Mouse (Mus musculus) liver, embryonic 14.5 days (tissue): Measurements from ENCODE around the gene Adgrl3. TPM values are rescaled to one million over a fixed set of nuclear protein-coding genes. Genes with fewer than 3 reads are reported as not detected.

Experiments used
- ATAC-seq: fragments of 200-750 bp; cut with Nextera tagmentation; 2 replicates; pipeline ENCODE4 v1.8.0; 2017; ENCODE audit warnings: moderate number of reproducible peaks, mild to moderate bottlenecking, moderate library complexity; ENCODE audit not compliant: insufficient read depth
- DNase-seq, 3 experiments: peaks; one replicate each; pipeline ENCODE4 v3.0.0-alpha.2; 2012 to 2013; ENCODE audit warnings: low read depth in 3 of 3, low spot score in 3 of 3
- H3K27ac ChIP-seq: fragments of 300-500 bp; sonication (generic); 2 replicates; pipeline ENCODE4 v1.5.1; 2014; ENCODE audit warnings: moderate library complexity, mild to moderate bottlenecking, control low read depth, inconsistent platforms
- H3K27me3 ChIP-seq: fragments of 300-500 bp; sonication (generic); 2 replicates; pipeline ENCODE4 v1.6.1; 2014; ENCODE audit warnings: mild to moderate bottlenecking, low read length, moderate library complexity; ENCODE audit not compliant: control insufficient read depth, insufficient read depth
- H3K36me3 ChIP-seq: fragments of 300-500 bp; sonication (generic); replicated peaks from 2 replicates; pipeline ENCODE4 v1.6.1; 2014; ENCODE audit warnings: low read depth; ENCODE audit not compliant: control insufficient read depth, insufficient read depth
- H3K4me1 ChIP-seq, 2 experiments: fragments of 200-500 bp in 1 of 2; fragments of 300-500 bp in 1 of 2; sonication (generic) in 1 of 2; replicated peaks; 2 replicates each; pipeline ENCODE4 v1.6.1; 2012 to 2014; ENCODE audit warnings: antibody characterized with exemption in 1 of 2, inconsistent platforms in 1 of 2, low read length in 1 of 2; ENCODE audit not compliant: control insufficient read depth in 2 of 2, insufficient read depth in 2 of 2
- H3K4me2 ChIP-seq: fragments of 300-500 bp; sonication (generic); 2 replicates; pipeline ENCODE4 v1.6.1; 2014; ENCODE audit warnings: low read depth, mild to moderate bottlenecking, control low read depth, moderate library complexity
- H3K4me3 ChIP-seq, 2 experiments: fragments of 200-500 bp in 1 of 2; fragments of 300-500 bp in 1 of 2; sonication (generic) in 1 of 2; 2 replicates each; pipeline ENCODE4 v1.5.1; 2012 to 2014; ENCODE audit warnings: low read depth in 2 of 2, low read length in 2 of 2, mild to moderate bottlenecking in 2 of 2, control low read depth in 1 of 2, inconsistent platforms in 1 of 2, moderate library complexity in 1 of 2; ENCODE audit not compliant: insufficient read depth in 1 of 2
- H3K9ac ChIP-seq: fragments of 300-500 bp; sonication (generic); replicated peaks from 2 replicates; pipeline ENCODE4 v1.6.1; 2014; ENCODE audit warnings: mild to moderate bottlenecking, control low read depth, moderate library complexity
- H3K9me3 ChIP-seq: fragments of 300-500 bp; sonication (generic); 2 replicates; pipeline ENCODE4 v1.6.1; 2016; ENCODE audit warnings: low read length, mixed read lengths; ENCODE audit not compliant: control insufficient read depth
- CTCF ChIP-seq: IDR thresholded peaks from 2 replicates; pipeline ENCODE4 v1.5.1; 2016; ENCODE audit warnings: antibody characterized with exemption, low read depth, control low read depth
- EP300 ChIP-seq: IDR thresholded peaks from 2 replicates; pipeline ENCODE4 v1.6.1; 2016; ENCODE audit warnings: antibody characterized with exemption, low read depth
- WGBS: fragments of 180-500 bp; shearing (Covaris S2); extraction: QIAGEN DNeasy Blood & Tissue Kit; methylation state at CpG from one replicate; pipeline ENCODE4 v1.1.7; 2014; ENCODE audit not compliant: insufficient replicate concordance; 5-methylcytosine and 5-hydroxymethylcytosine counted together
- polyA plus RNA-seq, 2 experiments: library from polyadenylated mRNA; depleted of rRNA in 1 of 2; stranded (reverse) in 1 of 2; unstranded in 1 of 2; fragments of >200 nt; fragmentation: Nextera tagmentation in 1 of 2; extraction: Ambion mirVana in 1 of 2; gene quantifications; 2 replicates each; pipeline versions ENCODE4 v1.2.1 to v1.2.3; 2012 to 2014

Gene Adgrl3
- polyA plus RNA-seq, 2 experiments: 0.61 to 0.63 TPM

DNA sequence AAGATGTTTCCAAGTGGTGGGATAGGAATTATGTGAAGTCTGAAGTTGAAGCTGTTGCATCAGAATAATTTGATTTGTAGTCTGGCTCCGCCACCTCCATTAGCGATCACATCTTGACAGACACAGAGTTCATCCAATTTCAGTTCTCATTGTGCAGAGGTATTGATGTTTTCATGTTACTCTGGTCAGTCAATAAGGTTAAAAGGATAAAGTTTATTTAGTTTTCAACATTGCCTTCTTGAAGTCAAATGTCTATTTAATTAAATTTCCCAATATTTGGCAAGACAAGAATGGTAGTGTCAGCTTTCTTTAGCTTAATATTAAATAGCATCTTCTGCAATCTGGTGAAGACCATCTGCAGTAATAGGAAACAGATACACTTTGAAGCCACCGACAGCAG lies 461.0 kb downstream of the Adgrl3 start:
- 66% methylated on average over 3 of the region's 3 CpGs for WGBS
- H3K4me2 ChIP-seq: no peak overlapping the region
- no peak for TF ChIP-seq CTCF
- no peak for TF ChIP-seq EP300
- ATAC-seq (no peak), DNase-seq (no peak)
- no peak overlapping the region for H3K9ac ChIP-seq
- 0 out of 4 replicates have a peak, but pooled peaks cover 0 to 2% of the 10 kb centered on the region in 2 experiments for H3K4me1 ChIP-seq
- no peaks in the 10 kb centered on the region for H3K27me3 ChIP-seq
- no peaks in the 10 kb centered on the region for H3K9me3 ChIP-seq
- no peak overlapping the region for H3K4me3 ChIP-seq
- no peaks in the 10 kb centered on the region for H3K36me3 ChIP-seq
- no peak overlapping the region for H3K27ac ChIP-seq

DNA sequence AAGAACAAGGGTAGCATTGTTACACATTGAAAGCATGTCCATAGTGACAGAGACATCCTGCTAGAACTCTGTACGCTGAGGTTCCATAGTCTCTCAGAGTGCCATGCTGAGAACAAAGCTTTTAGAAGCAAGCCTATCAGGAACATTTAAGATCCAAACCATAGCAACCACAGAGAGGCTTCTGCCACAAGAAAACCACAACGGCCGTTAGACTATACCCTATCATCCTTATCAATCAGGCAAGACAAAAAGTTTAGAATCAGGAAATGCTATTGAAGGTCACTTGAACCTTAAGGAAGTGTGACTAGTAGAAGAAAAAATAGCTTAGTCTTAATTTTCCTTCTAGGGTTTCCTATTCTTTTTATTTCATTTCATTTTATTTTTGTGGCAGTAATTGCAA lies 464.0 kb downstream of the Adgrl3 start:
- TF ChIP-seq CTCF (no peak), EP300 (no peak)
- DNase-seq (no peak), ATAC-seq (no peak)
- H3K4me2 ChIP-seq: no peak overlapping the region
- no peaks in the 10 kb centered on the region for H3K4me1 ChIP-seq
- H3K9ac ChIP-seq: no peak overlapping the region
- H3K4me3 ChIP-seq: no peak overlapping the region
- no peaks in the 10 kb centered on the region for H3K27me3 ChIP-seq
- H3K36me3 ChIP-seq: no peaks in the 10 kb centered on the region
- 10% methylated on average over 3 of the region's 3 CpGs for WGBS
- H3K27ac ChIP-seq: no peak overlapping the region
- H3K9me3 ChIP-seq: no peaks in the 10 kb centered on the region

DNA sequence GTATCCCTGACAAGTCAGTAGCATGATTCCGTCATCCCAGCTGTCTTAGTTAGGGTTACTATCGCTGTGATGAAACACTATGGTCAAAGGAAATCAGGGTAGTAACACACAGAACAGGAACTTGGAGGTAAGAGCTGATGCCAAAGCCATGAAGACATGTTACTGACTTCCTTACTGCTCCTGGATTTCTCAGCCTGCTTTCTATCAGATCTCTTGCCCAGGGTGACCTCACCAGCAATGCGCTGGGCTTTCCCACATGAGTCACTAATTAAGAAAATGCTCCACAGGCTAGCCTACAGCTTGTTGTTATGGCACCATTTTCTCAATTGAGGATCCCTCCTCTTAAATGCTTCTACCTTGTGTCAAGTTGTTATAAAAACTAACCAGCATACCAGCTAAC lies 481.1 kb downstream of the Adgrl3 start:
- TF ChIP-seq CTCF: no peak
- TF ChIP-seq EP300: no peak
- ATAC-seq (no peak), DNase-seq (no peak)
- no peak overlapping the region for H3K27ac ChIP-seq
- no peak overlapping the region for H3K4me3 ChIP-seq
- H3K36me3 ChIP-seq: no peaks in the 10 kb centered on the region
- no peaks in the 10 kb centered on the region for H3K4me1 ChIP-seq
- H3K4me2 ChIP-seq: no peak overlapping the region
- 66% methylated on average over 3 of the region's 3 CpGs for WGBS
- no peak overlapping the region for H3K9ac ChIP-seq
- no peaks in the 10 kb centered on the region for H3K27me3 ChIP-seq
- H3K9me3 ChIP-seq: no peaks in the 10 kb centered on the region

DNA sequence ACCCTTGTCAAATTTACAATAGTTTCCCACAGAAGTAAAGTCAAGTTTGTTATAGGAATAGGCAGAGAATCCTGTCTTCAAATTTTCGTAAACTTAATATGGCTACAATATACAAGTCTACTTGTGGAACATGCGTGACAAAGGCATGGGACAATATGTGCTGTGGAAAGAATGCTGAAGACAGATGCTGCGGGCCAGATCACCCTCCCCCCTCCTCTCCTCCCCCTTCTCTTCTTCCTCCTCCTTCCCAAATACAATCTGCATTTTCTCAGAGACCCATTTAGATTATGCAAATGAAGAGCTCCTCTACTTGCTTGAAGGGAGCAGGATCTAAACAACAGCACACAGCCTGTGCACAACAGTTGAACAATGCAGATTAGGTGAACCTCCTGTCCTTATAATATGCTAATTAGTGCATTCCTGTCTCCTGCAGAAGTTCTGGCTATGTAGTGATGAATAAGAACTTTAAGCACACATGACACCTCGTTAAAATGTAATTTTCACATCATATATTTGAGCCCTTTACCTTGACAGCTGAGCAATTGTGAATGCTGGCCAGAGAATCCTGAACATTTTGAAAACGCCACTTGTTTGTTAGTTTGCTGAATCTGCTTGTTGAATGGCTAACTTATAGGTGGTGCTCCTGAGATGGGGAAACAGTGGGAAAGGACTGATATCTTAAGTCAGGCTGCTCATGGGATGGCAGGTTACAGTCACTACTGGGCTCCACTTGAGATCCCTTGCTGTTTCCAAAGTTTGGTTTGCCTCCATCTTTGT lies 499.0 kb downstream of the Adgrl3 start:
- ATAC-seq (no peak), DNase-seq (no peak)
- TF ChIP-seq EP300 (no peak), CTCF (no peak)
- Histone ChIP-seq H3K9me3 (no peaks in the 10 kb centered on the region), H3K9ac (no peak overlapping the region), H3K36me3 (no peaks in the 10 kb centered on the region), H3K27ac (no peak overlapping the region), H3K27me3 (no peaks in the 10 kb centered on the region), H3K4me1 (no peaks in the 10 kb centered on the region), H3K4me3 (no peak overlapping the region), H3K4me2 (no peak overlapping the region)
- WGBS: 42% methylated on average over 5 of the region's 5 CpGs

DNA sequence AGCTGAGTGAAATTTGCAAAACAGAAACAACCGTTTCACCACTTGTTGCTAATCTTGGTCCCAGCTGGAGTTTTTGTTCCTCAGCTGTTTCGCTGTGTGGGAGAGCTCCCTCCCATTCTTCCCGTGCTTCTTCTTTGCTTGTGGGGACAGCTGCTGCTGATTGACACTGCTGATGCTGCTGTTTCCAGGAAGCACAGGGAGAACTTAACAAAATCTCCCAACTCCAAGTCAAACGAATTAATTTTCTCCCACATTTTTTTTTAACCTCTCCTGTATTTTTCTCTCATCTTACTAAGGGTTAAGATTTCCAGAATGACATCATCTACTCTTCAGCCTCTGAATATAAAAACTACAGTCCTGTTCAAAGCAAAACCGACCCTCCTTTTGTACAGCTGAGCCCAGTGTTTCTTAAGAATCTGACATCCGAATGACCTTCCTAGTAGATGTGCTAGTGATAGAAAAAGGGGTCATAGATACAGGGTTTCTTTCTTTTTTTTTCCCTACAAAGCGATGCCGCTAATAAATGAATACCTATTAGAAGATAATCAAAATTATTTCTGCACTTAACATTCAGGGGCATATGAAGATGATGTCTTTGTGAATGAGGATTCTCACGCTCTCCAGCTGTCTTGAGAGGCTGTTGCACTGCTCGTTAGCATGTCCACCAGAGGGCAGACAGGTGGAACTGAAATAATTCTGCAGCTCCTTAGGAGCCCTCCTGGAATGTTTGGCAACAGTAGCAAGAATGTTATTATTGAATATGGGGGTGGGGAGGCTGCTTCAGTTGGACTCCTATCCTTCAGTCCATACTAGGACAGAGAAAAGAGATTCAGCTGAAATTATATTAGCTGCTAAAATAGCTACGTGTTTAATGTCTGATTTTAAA lies 499.8 kb downstream of the Adgrl3 start:
- Histone ChIP-seq H3K9ac (no peak overlapping the region), H3K9me3 (no peaks in the 10 kb centered on the region), H3K4me2 (no peak overlapping the region), H3K36me3 (no peaks in the 10 kb centered on the region), H3K27ac (no peak overlapping the region), H3K4me3 (no peak overlapping the region), H3K27me3 (no peaks in the 10 kb centered on the region), H3K4me1 (no peaks in the 10 kb centered on the region)
- TF ChIP-seq CTCF (0 out of 2 replicates have a peak, but pooled peaks have one; percentile 13), EP300 (no peak)
- WGBS: 27% methylated on average over 11 of the region's 11 CpGs
- no peak for DNase-seq
- ATAC-seq: no peak
